Mouse (Mus musculus) bone marrow, adult 2 months (tissue): ENCODE results near the gene Rapgef4.
"Not testable (repeated sequence)": the region's sequence is repeated elsewhere in the genome, so short reads cannot be mapped to it uniquely, and the experiment has no call there.

Experiments
- CTCF ChIP-seq: fragments of 200-500 bp; IDR thresholded peaks from 2 replicates; pipeline ENCODE4 v1.5.1; 2011; ENCODE audit warnings: low read length, control low read depth; ENCODE audit not compliant: control insufficient read depth, insufficient read depth
- POLR2A ChIP-seq: fragments of 200-500 bp; IDR thresholded peaks from 2 replicates; pipeline ENCODE4 v1.6.1; 2011; ENCODE audit warnings: low read depth, mild to moderate bottlenecking, control low read depth, low read length, borderline replicate concordance; ENCODE audit not compliant: control insufficient read depth

GRCm38 (mm10) chr2:72141732-72142131, 160.7 kb downstream of the Rapgef4 start:
- not testable (repeated sequence) for TF ChIP-seq POLR2A, CTCF
